Mouse (Mus musculus) brown adipose tissue, adult 24 weeks (tissue): ENCODE measurements around the gene Cep83. TPM values are rescaled to one million over a fixed set of nuclear protein-coding genes. Genes with fewer than 3 reads are reported as not detected.

Experiments used
- H3K27ac ChIP-seq: fragments of 200-500 bp; replicated peaks from 2 replicates; pipeline ENCODE4 v1.5.1; 2012; ENCODE audit warnings: low read depth, mild to moderate bottlenecking, low read length
- H3K4me1 ChIP-seq: fragments of 200-500 bp; 2 replicates; pipeline ENCODE4 v1.6.1; 2012; ENCODE audit warnings: low read length, mixed read lengths; ENCODE audit not compliant: control insufficient read depth, insufficient read depth, insufficient read length
- H3K4me3 ChIP-seq: fragments of 200-500 bp; 2 replicates; pipeline ENCODE4 v1.5.1; 2012; ENCODE audit warnings: low read depth, mild to moderate bottlenecking, low read length, moderate library complexity; ENCODE audit not compliant: insufficient read depth
- polyA plus RNA-seq: library from polyadenylated mRNA; stranded (reverse); fragments of >200 nt; gene quantifications from 2 replicates; pipeline ENCODE4 v1.2.4, GENCODE M21; 2012; ENCODE audit not compliant: missing spikeins, insufficient read depth, insufficient read length

The Cep83 gene
- polyA plus RNA-seq, 1 experiment = 9.4 TPM

GRCm38 (mm10) chr10:94827890-94828733 lies 139.7 kb downstream of the Cep83 start:
- H3K27ac ChIP-seq = no peak overlapping the region
- no peaks in the 10 kb centered on the region; the same call in none of the 2 replicates for H3K4me1 ChIP-seq
- H3K4me3 ChIP-seq = no peak overlapping the region

GRCm38 (mm10) chr10:94828734-94829230 lies 140.3 kb downstream of the Cep83 start:
- Histone ChIP-seq H3K27ac (no peak overlapping the region), H3K4me1 (no peaks in the 10 kb centered on the region; the same call in none of the 2 replicates), H3K4me3 (no peak overlapping the region)

- H3K27ac ChIP-seq = no peak overlapping the region
- no peaks in the 10 kb centered on the region; the same call in none of the 2 replicates for H3K4me1 ChIP-seq
- peak overlapping the region; percentile 57 for H3K4me3 ChIP-seq
These were observed 141.0 kb downstream of the Cep83 start for GRCm38 (mm10) chr10:94829407-94829806.

GRCm38 (mm10) chr10:94835874-94836273 lies 147.4 kb downstream of the Cep83 start:
- Histone ChIP-seq H3K27ac (no peak overlapping the region), H3K4me1 (no peaks in the 10 kb centered on the region), H3K4me3 (no peak overlapping the region)
